Mouse (Mus musculus) T-helper 17 cell (primary cell): ENCODE results near the gene Slc38a3.

ENCODE experiments used
- in situ Hi-C, 2 experiments: fragments of 300-600 bp; cut with MboI, MseI; formaldehyde crosslinking; loops; 1 replicate in 1 of 2; 2 replicates in 1 of 2; pipeline ENCODE4 v1.15.1; 2025; ENCODE audit warnings: high pct_unique_total_duplicates in 2 of 2

Slc38a3 gene

DNA sequence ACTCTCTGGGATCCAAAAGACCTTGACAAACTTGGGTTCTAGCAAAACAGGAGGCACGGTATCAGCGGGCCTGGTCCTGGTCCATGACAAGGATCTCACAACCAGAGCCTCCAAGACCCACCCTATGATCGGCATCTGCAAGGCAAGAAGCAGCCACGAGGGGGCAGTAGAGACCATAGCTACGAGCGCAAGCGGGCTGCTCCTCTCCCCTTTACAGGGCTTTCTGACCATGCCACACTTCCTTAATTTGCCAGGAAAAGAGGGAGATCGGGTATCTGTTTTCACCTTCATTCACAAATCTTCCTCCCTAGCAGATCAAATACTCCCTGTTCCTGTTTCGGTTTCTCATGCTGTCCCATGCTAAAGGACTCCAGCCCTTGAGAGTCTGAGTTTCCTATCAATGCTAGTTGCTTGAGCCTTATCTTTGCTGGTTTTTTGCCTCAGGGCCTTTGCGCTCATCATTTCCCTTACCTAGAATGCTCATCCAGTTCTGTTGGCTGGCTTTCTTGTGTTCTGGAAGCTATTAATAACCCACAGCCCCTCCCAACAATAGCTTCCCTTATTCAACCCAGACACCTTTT is 67.2 kb downstream of the Slc38a3 start:
- in situ Hi-C loops, result loop anchor here in 1 of 2 experiments (5.0 kb wide), 2 partner anchors 40 to 75 kb away; partner anchors contain the start of gene Gnat1

DNA sequence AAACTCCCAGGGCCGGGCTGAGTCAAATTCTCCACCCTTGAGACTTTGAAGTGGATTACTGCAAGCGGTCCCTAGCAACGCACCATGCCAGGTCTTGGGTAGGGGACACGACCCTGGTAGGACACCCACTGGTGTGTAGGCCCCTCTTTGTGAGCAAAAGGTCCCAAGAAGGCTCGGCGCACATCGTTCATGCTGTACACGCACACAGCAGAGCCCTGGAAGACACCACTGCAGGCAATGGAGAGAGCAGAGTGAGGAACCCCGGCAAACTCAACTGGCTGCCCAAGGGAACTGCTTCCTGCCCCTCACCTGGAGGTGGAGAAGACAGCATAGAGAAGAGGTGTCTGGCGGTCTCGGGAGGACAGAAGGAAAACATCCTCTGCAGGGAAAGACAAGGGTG is 68.1 kb downstream of the Slc38a3 start:
- in situ Hi-C loops, result loop anchor here in 1 of 2 experiments (5.0 kb wide), 2 partner anchors 41 to 76 kb away; partner anchors contain the start of gene Gnat1

DNA sequence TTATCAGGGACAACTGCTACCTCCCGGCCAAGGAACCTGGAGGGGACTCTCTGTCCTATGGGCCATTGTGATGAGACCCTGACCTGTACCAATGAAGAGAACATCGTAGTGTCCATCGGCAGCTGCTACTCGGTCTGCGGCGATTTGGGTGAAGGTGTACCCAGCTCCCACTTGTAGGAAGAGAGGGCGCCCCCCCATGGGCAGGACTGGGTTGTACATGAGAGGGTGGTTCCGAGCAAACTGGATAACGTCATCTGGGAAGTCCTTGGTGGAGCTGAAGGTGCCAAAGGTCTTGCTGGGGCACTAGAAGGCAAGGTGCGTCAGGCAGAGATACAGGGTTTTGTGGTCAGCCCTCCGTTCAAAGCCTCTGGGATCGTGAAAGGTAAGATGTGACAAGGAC is 68.6 kb downstream of the Slc38a3 start:
- in situ Hi-C loops, result loop anchor here in 1 of 2 experiments (5.0 kb wide), 2 partner anchors 42 to 77 kb away; partner anchors contain the start of gene Gnat1
